Mouse (Mus musculus): ENCODE measurements around the gene Ccdc85b.

DNA sequence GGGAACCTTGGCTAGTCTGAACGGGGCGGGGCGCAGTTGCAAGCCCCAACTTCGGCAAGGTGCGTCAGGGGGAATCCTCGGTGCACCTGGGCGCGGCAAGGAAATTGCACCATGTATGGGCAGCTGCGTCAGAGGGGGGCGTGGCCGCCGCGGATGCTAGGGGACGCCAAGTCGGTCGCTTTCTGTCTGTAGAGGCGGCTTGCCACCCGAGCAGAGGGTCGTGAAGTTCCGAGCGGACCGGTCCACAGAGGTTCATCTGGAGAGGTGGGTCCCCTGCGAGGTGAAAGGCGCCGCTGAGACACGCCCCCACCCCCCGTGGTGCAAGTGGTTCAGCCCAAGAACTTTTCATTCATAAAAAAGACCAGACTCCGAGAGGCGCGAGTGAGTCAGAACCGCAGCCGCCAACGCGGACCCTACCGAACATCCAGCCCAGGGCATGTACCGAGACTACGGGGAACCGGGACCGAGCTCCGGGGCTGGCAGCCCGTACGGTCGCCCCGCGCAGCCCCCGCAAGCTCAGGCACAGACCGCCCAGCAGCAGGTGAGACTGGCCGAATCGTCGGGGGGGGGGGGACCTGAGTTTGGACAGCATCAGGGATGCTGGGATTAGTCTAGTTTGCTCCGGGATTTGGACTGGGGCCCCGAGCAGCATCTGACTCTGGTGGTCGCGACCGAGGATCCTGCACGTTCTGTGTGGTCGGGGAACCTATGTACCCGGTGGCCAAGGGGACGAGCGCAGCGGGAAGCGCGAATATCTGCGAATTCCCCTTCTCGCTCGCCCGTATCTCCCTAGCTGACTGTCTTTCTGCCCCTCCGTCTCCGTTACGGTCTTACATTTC lies 10.0 kb downstream of the Ccdc85b start, which contains the start of gene Fosl1:
- TF ChIP-seq CTCF (IDR thresholded peaks at IDR 0.05; ENCODE audit: control insufficient read depth, insufficient read depth, insufficient read length): no peak
- TF ChIP-seq MYOG (IDR thresholded peaks at IDR 0.05; ENCODE audit: control insufficient read depth, extremely low read depth, insufficient read length): no peak
- TF ChIP-seq USF1 (IDR thresholded peaks at IDR 0.05; ENCODE audit: low read depth): no peak
- no peak for TF ChIP-seq MYOD1 (IDR thresholded peaks at IDR 0.05; ENCODE audit: control insufficient read depth, insufficient read length, low read depth)
- no peak for TF ChIP-seq MAX (IDR thresholded peaks at IDR 0.05)
- TF ChIP-seq FOSL1 (IDR thresholded peaks at IDR 0.05; ENCODE audit: insufficient read depth, low read length, poor library complexity, severe bottlenecking): no peak
- TF ChIP-seq CEBPB (IDR thresholded peaks at IDR 0.05; ENCODE audit: low read depth): peak; percentile 23

All from C2C12 (cell line).